In the genomic region with DNA sequence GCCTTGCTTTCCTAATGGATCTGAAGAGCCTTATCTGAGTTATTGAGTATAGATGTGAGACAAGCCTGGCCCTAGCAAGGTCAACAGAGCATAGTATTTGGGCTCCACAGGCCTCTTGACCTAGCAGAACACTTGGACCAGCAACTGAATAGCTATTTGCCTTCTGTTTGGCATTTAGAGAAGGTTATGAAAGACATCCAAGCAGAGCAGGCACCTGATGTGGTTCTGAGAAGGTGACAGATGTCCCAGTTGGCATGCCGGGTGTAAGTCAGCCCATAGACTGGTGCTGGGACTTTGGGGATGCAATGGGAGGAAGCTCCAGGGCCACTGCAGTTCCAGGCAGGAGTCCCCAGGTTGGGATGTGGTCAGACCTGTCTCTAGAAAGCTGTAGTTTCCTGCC, we compare ENCODE assay signal across 38 mouse cellular contexts. TPM values are rescaled to one million over a fixed set of nuclear protein-coding genes. Genes with fewer than 3 reads are reported as not detected.
DNase-seq lines count a peak whose midpoint lies in the region; ATAC-seq and TF ChIP-seq lines count a peak whose summit lies in the region.
"Had no signal": no experiment of that assay in that cellular context is flagged by ENCODE, and none has a peak within 500 bp of the region (broad histone marks: within the 10 kb centered on the region; RNA-seq: fewer than 3 reads in every experiment).

No protein-coding gene starts in this region.

- ATAC-seq in heart, embryonic 13.5 days (ENCODE audit: extremely low read depth, insufficient number of reproducible peaks, low FRiP score, low TSS enrichment) = no peak
- ATAC-seq in liver, embryonic 11.5 days (replicated peaks; ENCODE audit: low FRiP score) = no peak
- ATAC-seq: forebrain, postnatal 0 days had no signal

- peaks cover 43% of the 10 kb centered on the region for H3K36me3 ChIP-seq in heart, embryonic 13.5 days
- peaks cover 32% of the 10 kb centered on the region for H3K36me3 ChIP-seq in heart, embryonic 10.5 days
- H3K36me3 ChIP-seq in liver, adult 2 months (ENCODE audit: control insufficient read depth, insufficient read depth, low read length) = no peaks in the 10 kb centered on the region
- H3K36me3 ChIP-seq in liver, embryonic 11.5 days (ENCODE audit: control insufficient read depth, insufficient read depth, low read length) = peaks cover 3% of the 10 kb centered on the region; the same call in 1 of the 2 replicates
- H3K36me3 ChIP-seq in testis, adult 2 months (ENCODE audit: control insufficient read depth, insufficient read depth, low read length) = peaks cover 3% of the 10 kb centered on the region

- H3K27ac ChIP-seq in heart, embryonic 13.5 days (replicated peaks) = no peak overlapping the region
- H3K27ac ChIP-seq in heart, embryonic 10.5 days = no peak overlapping the region
- no peak overlapping the region for H3K27ac ChIP-seq in liver, adult 2 months (replicated peaks; ENCODE audit: insufficient read depth, low read depth, low read length)
- H3K27ac ChIP-seq in liver, embryonic 11.5 days (ENCODE audit: low read depth, low read length) = no peak overlapping the region
- H3K27ac ChIP-seq in testis, adult 2 months (ENCODE audit: control insufficient read depth, insufficient read depth, low read depth, low read length) = no peak overlapping the region
- H3K27ac ChIP-seq: embryonic facial prominence, embryonic 10.5 days; embryonic facial prominence, embryonic 15.5 days; forebrain, embryonic 12.5 days; kidney, embryonic 15.5 days; limb, embryonic 13.5 days; liver, embryonic 14.5 days; midbrain, embryonic 10.5 days; stomach, embryonic 15.5 days had no signal

- DNase-seq in adrenal gland, postnatal 14 days = peak; percentile 48
- DNase-seq in adrenal gland, postnatal 25 days = no peak
- DNase-seq in heart, embryonic 10.5 days (ENCODE audit: low spot score) = no peak
- DNase-seq in liver, adult 2 months (ENCODE audit: extremely low read depth, low read depth, low spot score) = peak; percentile 79
- DNase-seq in liver, embryonic 11.5 days (ENCODE audit: low spot score) = no peak
- DNase-seq in testis, postnatal 14 days (ENCODE audit: low spot score) = no peak
- DNase-seq: adrenal gland, adult 8-10 months; cerebellum, adult 8-10 months; cerebellum, postnatal 25 days; forebrain, postnatal 0 days; gastrocnemius, postnatal 25 days; kidney, adult 18-20 months; kidney, postnatal 25 days; lung, embryonic 14.5 days; lung, postnatal 14 days; right cerebral cortex, postnatal 25 days; thymus, adult 18-20 months; thymus, postnatal 36 days had no signal

- no peak for TF ChIP-seq CTCF in liver, adult 2 months (IDR thresholded peaks at IDR 0.05; ENCODE audit: low read depth, low read length)
- no peak for TF ChIP-seq CTCF in testis, adult 2 months (IDR thresholded peaks at IDR 0.05; ENCODE audit: control insufficient read depth, insufficient read depth, insufficient replicate concordance, low read depth, low read length)

- no peak for TF ChIP-seq POLR2A in liver, adult 2 months (IDR thresholded peaks at IDR 0.05; ENCODE audit: extremely low read depth, insufficient read depth, low read length)
- no peak for TF ChIP-seq POLR2A in testis, adult 2 months (IDR thresholded peaks at IDR 0.05; ENCODE audit: control insufficient read depth, low read depth, low read length)

- 97% methylated on average over 1 of the region's 1 CpGs for WGBS in heart, embryonic 13.5 days
- 83% methylated on average over 1 of the region's 1 CpGs for WGBS in heart, embryonic 10.5 days
- WGBS in liver, adult 2 months = 23% methylated on average over 1 of the region's 1 CpGs
- 90% methylated on average over 1 of the region's 1 CpGs for WGBS in liver, embryonic 11.5 days

- H3K79me2 ChIP-seq in liver, adult 2 months (ENCODE audit: control insufficient read depth, insufficient read depth, low read length) = peaks cover 12% of the 10 kb centered on the region; the same call in 1 of the 2 replicates

- no peaks in the 10 kb centered on the region for H3K9me3 ChIP-seq in heart, embryonic 13.5 days
- H3K9me3 ChIP-seq in heart, embryonic 10.5 days = no peaks in the 10 kb centered on the region
- H3K9me3 ChIP-seq in liver, embryonic 11.5 days (ENCODE audit: control insufficient read depth, low read length) = no peaks in the 10 kb centered on the region
- H3K9me3 ChIP-seq: embryonic facial prominence, embryonic 10.5 days; embryonic facial prominence, embryonic 15.5 days; forebrain, embryonic 12.5 days; G1E; kidney, embryonic 15.5 days; limb, embryonic 13.5 days; midbrain, embryonic 10.5 days; stomach, embryonic 15.5 days had no signal

- no peaks in the 10 kb centered on the region for H3K27me3 ChIP-seq in heart, embryonic 13.5 days (replicated peaks)
- no peaks in the 10 kb centered on the region for H3K27me3 ChIP-seq in heart, embryonic 10.5 days (ENCODE audit: insufficient read depth, poor library complexity, severe bottlenecking)
- H3K27me3 ChIP-seq in liver, adult 2 months (ENCODE audit: control insufficient read depth, insufficient read depth, low read length) = no peaks in the 10 kb centered on the region
- H3K27me3 ChIP-seq in liver, embryonic 11.5 days (replicated peaks; ENCODE audit: control insufficient read depth, insufficient read depth, low read length) = no peaks in the 10 kb centered on the region
- H3K27me3 ChIP-seq in testis, adult 2 months (ENCODE audit: control insufficient read depth, insufficient read depth, low read length) = no peaks in the 10 kb centered on the region
- H3K27me3 ChIP-seq: embryonic facial prominence, embryonic 15.5 days; forebrain, embryonic 12.5 days; kidney, embryonic 15.5 days; limb, embryonic 13.5 days; stomach, embryonic 15.5 days had no signal

- no peak overlapping the region for H3K4me2 ChIP-seq in heart, embryonic 13.5 days
- no peak overlapping the region for H3K4me2 ChIP-seq in liver, embryonic 11.5 days
- H3K4me2 ChIP-seq: embryonic facial prominence, embryonic 15.5 days; forebrain, embryonic 12.5 days; lung, embryonic 14.5 days; stomach, embryonic 15.5 days had no signal

- H3K4me1 ChIP-seq in heart, embryonic 13.5 days = peaks cover 19% of the 10 kb centered on the region
- peaks cover 17% of the 10 kb centered on the region for H3K4me1 ChIP-seq in heart, embryonic 10.5 days
- peaks cover 14% of the 10 kb centered on the region for H3K4me1 ChIP-seq in liver, adult 2 months (ENCODE audit: control insufficient read depth, insufficient read depth, low read length)
- H3K4me1 ChIP-seq in liver, embryonic 11.5 days (replicated peaks; ENCODE audit: control insufficient read depth, insufficient read depth, low read length) = peaks cover 10% of the 10 kb centered on the region
- H3K4me1 ChIP-seq in testis, adult 2 months (ENCODE audit: control insufficient read depth, insufficient read depth, low read length) = peaks cover 5% of the 10 kb centered on the region

- H3K9ac ChIP-seq in heart, embryonic 13.5 days = 0 out of 2 replicates have a peak overlapping the region, but pooled peaks have one; percentile 8
- H3K9ac ChIP-seq in liver, adult 2 months (ENCODE audit: low read depth, low read length) = no peak overlapping the region
- no peak overlapping the region; the same call in 1 of the 2 replicates for H3K9ac ChIP-seq in liver, embryonic 11.5 days (ENCODE audit: low read depth, low read length)
- H3K9ac ChIP-seq: embryonic facial prominence, embryonic 15.5 days; forebrain, postnatal 0 days; kidney, embryonic 15.5 days; limb, embryonic 13.5 days; liver, embryonic 14.5 days; lung, embryonic 14.5 days; stomach, embryonic 15.5 days had no signal

- H3K4me3 ChIP-seq in heart, embryonic 13.5 days = no peak overlapping the region
- H3K4me3 ChIP-seq in heart, embryonic 10.5 days = no peak overlapping the region
- no peak overlapping the region for H3K4me3 ChIP-seq in liver, adult 2 months (ENCODE audit: insufficient read depth, low read depth, low read length)
- H3K4me3 ChIP-seq in liver, embryonic 11.5 days (ENCODE audit: low read depth, low read length) = no peak overlapping the region
- peak overlapping the region; percentile 83; the same call in 1 of the 2 replicates for H3K4me3 ChIP-seq in testis, adult 2 months (ENCODE audit: control insufficient read depth, low read depth, low read length)
- H3K4me3 ChIP-seq: embryonic facial prominence, embryonic 10.5 days; embryonic facial prominence, embryonic 15.5 days; forebrain, embryonic 12.5 days; kidney, embryonic 15.5 days; limb, embryonic 13.5 days; stomach, embryonic 15.5 days had no signal

RNA-seq across cellular contexts. Expression of a gene that starts 2.4 kb away (rescaled TPM):
- total RNA-seq in adrenal gland, postnatal 14 days (2021) = 68.1 and 79.4 TPM in 2 replicates
- total RNA-seq in adrenal gland, postnatal 25 days (2021) = 66.7 and 68.8 TPM in 2 replicates
- polyA plus RNA-seq in heart, embryonic 13.5 days (2015; fragmentation: Nextera tagmentation; extraction: Ambion mirVana) = 107 and 116 TPM in 2 replicates
- polyA plus RNA-seq in heart, embryonic 10.5 days (2016; fragmentation: Nextera tagmentation; extraction: Ambion mirVana) = 129 and 131 TPM in 2 replicates
- 7.9 and 14.9 TPM in 2 replicates for total RNA-seq in liver, adult 2 months (2014; rRNA removed)
- 38.9 and 39.4 TPM in 2 replicates for polyA plus RNA-seq in liver, adult 2 months (2012; rRNA removed)
- polyA plus RNA-seq in liver, embryonic 11.5 days (2014; fragmentation: Nextera tagmentation; extraction: Ambion mirVana) = 111 and 119 TPM in 2 replicates
- 405 and 422 TPM in 2 replicates for polyA plus RNA-seq in testis, adult 2 months (2012; rRNA removed)

RNA-seq across cellular contexts. Expression of a gene that starts 22.7 kb away (rescaled TPM):
- 51.9 and 60.3 TPM in 2 replicates for total RNA-seq in adrenal gland, postnatal 14 days (2021)
- total RNA-seq in adrenal gland, postnatal 25 days (2021) = 66.8 and 70.4 TPM in 2 replicates
- polyA plus RNA-seq in heart, embryonic 13.5 days (2015; fragmentation: Nextera tagmentation; extraction: Ambion mirVana) = 41.6 and 43.9 TPM in 2 replicates
- 43.4 and 55.4 TPM in 2 replicates for polyA plus RNA-seq in heart, embryonic 10.5 days (2016; fragmentation: Nextera tagmentation; extraction: Ambion mirVana)
- total RNA-seq in liver, adult 2 months (2014; rRNA removed) = 28.6 and 29.5 TPM in 2 replicates
- 18.8 and 28.4 TPM in 2 replicates for polyA plus RNA-seq in liver, adult 2 months (2012; rRNA removed)
- 59.7 and 64.2 TPM in 2 replicates for polyA plus RNA-seq in liver, embryonic 11.5 days (2014; fragmentation: Nextera tagmentation; extraction: Ambion mirVana)
- polyA plus RNA-seq in testis, adult 2 months (2012; rRNA removed) = 14.5 and 15.4 TPM in 2 replicates

RNA-seq across cellular contexts. Expression of a gene that starts 28.8 kb away (rescaled TPM):
- total RNA-seq in adrenal gland, postnatal 14 days (2021) = not detected in 2 replicates
- not detected in 2 replicates for total RNA-seq in adrenal gland, postnatal 25 days (2021)
- polyA plus RNA-seq in heart, embryonic 13.5 days (2015; fragmentation: Nextera tagmentation; extraction: Ambion mirVana) = not detected in 2 replicates
- polyA plus RNA-seq in heart, embryonic 10.5 days (2016; fragmentation: Nextera tagmentation; extraction: Ambion mirVana) = not detected in 2 replicates
- total RNA-seq in liver, adult 2 months (2014; rRNA removed) = not detected in 2 replicates
- polyA plus RNA-seq in liver, adult 2 months (2012; rRNA removed) = not detected in 2 replicates
- not detected in 2 replicates for polyA plus RNA-seq in liver, embryonic 11.5 days (2014; fragmentation: Nextera tagmentation; extraction: Ambion mirVana)
- not detected in 2 replicates for polyA plus RNA-seq in testis, adult 2 months (2012; rRNA removed)
- total RNA-seq: adrenal gland, adult 8-10 months; forebrain, postnatal 0 days; G1E; gastrocnemius, postnatal 25 days; hematopoietic stem cell, adult 5-6 weeks; layer of hippocampus, adult 18-20 months; layer of hippocampus, postnatal 25 days; left cerebral cortex, adult 8-10 months; left cerebral cortex, postnatal 36 days; megakaryocyte progenitor cell, adult 5-6 weeks; monocyte, adult 5-6 weeks; neutrophil, adult 5-6 weeks had no signal
- polyA plus RNA-seq: embryonic facial prominence, embryonic 10.5 days; embryonic facial prominence, embryonic 15.5 days; forebrain, embryonic 12.5 days; forebrain, postnatal 0 days; G1E; heart, embryonic 16.5 days; kidney, embryonic 15.5 days; limb, embryonic 13.5 days; liver, embryonic 14.5 days; lung, embryonic 14.5 days; midbrain, embryonic 10.5 days; stomach, embryonic 15.5 days had no signal

RNA-seq across cellular contexts. Expression of a gene that starts 29.6 kb away (rescaled TPM):
- not detected in 2 replicates for total RNA-seq in adrenal gland, postnatal 14 days (2021)
- 0.64 TPM in 1 of 2 replicates, not detected in the other for total RNA-seq in adrenal gland, postnatal 25 days (2021)
- polyA plus RNA-seq in heart, embryonic 13.5 days (2015; fragmentation: Nextera tagmentation; extraction: Ambion mirVana) = not detected in 2 replicates
- not detected in 2 replicates for polyA plus RNA-seq in heart, embryonic 10.5 days (2016; fragmentation: Nextera tagmentation; extraction: Ambion mirVana)
- 1.1 and 2.6 TPM in 2 replicates for total RNA-seq in liver, adult 2 months (2014; rRNA removed)
- 0.60 and 1.5 TPM in 2 replicates for polyA plus RNA-seq in liver, adult 2 months (2012; rRNA removed)
- polyA plus RNA-seq in liver, embryonic 11.5 days (2014; fragmentation: Nextera tagmentation; extraction: Ambion mirVana) = not detected in 2 replicates
- 0.05 and 0.48 TPM in 2 replicates for polyA plus RNA-seq in testis, adult 2 months (2012; rRNA removed)
- total RNA-seq: G1E; gastrocnemius, postnatal 25 days; hematopoietic stem cell, adult 5-6 weeks; layer of hippocampus, postnatal 25 days; left cerebral cortex, adult 8-10 months; left cerebral cortex, postnatal 36 days; megakaryocyte progenitor cell, adult 5-6 weeks had no signal
- polyA plus RNA-seq: embryonic facial prominence, embryonic 10.5 days; forebrain, embryonic 12.5 days; forebrain, postnatal 0 days; G1E; heart, embryonic 16.5 days; kidney, embryonic 15.5 days; limb, embryonic 13.5 days; lung, embryonic 14.5 days; midbrain, embryonic 10.5 days; stomach, embryonic 15.5 days had no signal

RNA-seq across cellular contexts. Expression of a gene that starts 52.8 kb away (rescaled TPM):
- 0.94 TPM in 1 of 2 replicates, not detected in the other for total RNA-seq in adrenal gland, postnatal 14 days (2021)
- total RNA-seq in adrenal gland, postnatal 25 days (2021) = not detected in 2 replicates
- 0.08 and 0.17 TPM in 2 replicates for polyA plus RNA-seq in heart, embryonic 13.5 days (2015; fragmentation: Nextera tagmentation; extraction: Ambion mirVana)
- polyA plus RNA-seq in heart, embryonic 10.5 days (2016; fragmentation: Nextera tagmentation; extraction: Ambion mirVana) = 0.13 TPM in 1 of 2 replicates, not detected in the other
- total RNA-seq in liver, adult 2 months (2014; rRNA removed) = 0.07 and 0.18 TPM in 2 replicates
- polyA plus RNA-seq in liver, adult 2 months (2012; rRNA removed) = 0.07 and 0.11 TPM in 2 replicates
- 0.18 and 0.29 TPM in 2 replicates for polyA plus RNA-seq in liver, embryonic 11.5 days (2014; fragmentation: Nextera tagmentation; extraction: Ambion mirVana)
- polyA plus RNA-seq in testis, adult 2 months (2012; rRNA removed) = 0.31 and 0.65 TPM in 2 replicates
- total RNA-seq: forebrain, postnatal 0 days; gastrocnemius, postnatal 25 days; layer of hippocampus, postnatal 25 days; left cerebral cortex, adult 8-10 months; left cerebral cortex, postnatal 36 days had no signal
- polyA plus RNA-seq: embryonic facial prominence, embryonic 10.5 days; embryonic facial prominence, embryonic 15.5 days; forebrain, embryonic 12.5 days; forebrain, postnatal 0 days; limb, embryonic 13.5 days; midbrain, embryonic 10.5 days had no signal

Comparison
In these comparisons a context has a peak if more than half of its experiments do, and no peak if none do; other contexts are left out.
1. DNase-seq: peak in adrenal gland, postnatal 14 days (single experiment) and liver, adult 2 months (single experiment); none in adrenal gland, postnatal 25 days (single experiment), heart, embryonic 10.5 days (single experiment), liver, embryonic 11.5 days (single experiment) and testis, postnatal 14 days (single experiment).